Mouse (Mus musculus) G1E-ER4 (cell line): ENCODE measurements around the gene Srsx. TPM values are rescaled to one million over a fixed set of nuclear protein-coding genes. Genes with fewer than 3 reads are reported as not detected.
"Not testable (repeated sequence)": the region's sequence is repeated elsewhere in the genome, so short reads cannot be mapped to it uniquely, and the experiment has no call there.

Source experiments
- GATA1 ChIP-seq: IDR thresholded peaks from one replicate; pipeline ENCODE4 v1.8.0; 2012; ENCODE audit warnings: low read length, inconsistent platforms
- polyA plus RNA-seq: library from polyadenylated mRNA; stranded (reverse); fragments of >175 nt; gene quantifications from 2 replicates; pipeline ENCODE4 v1.2.3, GENCODE M21; 2012

Gene Srsx
- polyA plus RNA-seq, result not detected in 2 replicates

- TF ChIP-seq GATA1, result not testable (repeated sequence)
Measured at GRCm38 (mm10) chrX:123222381-123222780, at the start of gene Srsx. Gene Srsx (minus strand): TSS chrX:123222481.

- TF ChIP-seq GATA1, result not testable (repeated sequence)
Measured at GRCm38 (mm10) chrX:123246807-123247206, 24.5 kb upstream of the Srsx start, which contains the start of gene Gm17577. Gene Gm17577 (minus strand): TSS chrX:123246907.

Other genes starting within 250 kb of the Srsx start
- gene Gm17521, start 192.8 kb downstream of the Srsx start, polyA plus RNA-seq, result not detected in 2 replicates
- gene Cldn34c1, start 119.0 kb downstream of the Srsx start, polyA plus RNA-seq, result not detected in 2 replicates
- not detected in 2 replicates for gene Gm17577, start 24.4 kb upstream of the Srsx start, polyA plus RNA-seq